In the genomic region with DNA sequence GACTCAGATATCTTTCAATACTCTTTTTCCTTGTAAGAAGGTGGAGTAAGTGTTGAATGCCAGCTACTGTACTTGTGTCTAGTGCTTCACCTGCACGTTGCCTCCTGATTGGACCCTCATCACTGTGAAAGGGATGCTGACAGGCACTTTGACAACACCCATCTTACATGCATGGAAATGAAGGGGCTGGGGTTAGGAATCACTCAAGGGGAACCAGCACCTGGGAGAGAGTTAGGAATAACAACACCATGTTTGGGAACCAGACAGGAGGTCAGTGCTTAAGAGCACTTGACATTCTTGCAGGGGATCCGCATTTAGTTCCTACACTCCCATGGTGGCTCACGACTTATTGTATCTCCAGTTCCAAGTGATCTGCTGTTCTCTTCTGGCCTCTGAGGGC, we compare ENCODE assay signal across 24 mouse cellular contexts. TPM values are rescaled to one million over a fixed set of nuclear protein-coding genes. Genes with fewer than 3 reads are reported as not detected.
DNase-seq lines count a peak whose midpoint lies in the region; ATAC-seq lines count a peak whose summit lies in the region.
"Had no signal": no experiment of that assay in that cellular context is flagged by ENCODE, and none has a peak within 500 bp of the region (broad histone marks: within the 10 kb centered on the region; RNA-seq: fewer than 3 reads in every experiment).

No protein-coding gene starts in this region.

- H3K4me1 ChIP-seq in heart, embryonic 10.5 days: peaks cover 12% of the 10 kb centered on the region
- H3K4me1 ChIP-seq in heart, embryonic 13.5 days: peaks cover 10% of the 10 kb centered on the region
- H3K4me1 ChIP-seq in intestine, embryonic 14.5 days (replicated peaks; ENCODE audit: control insufficient read depth, insufficient read depth, low read length): peaks cover 14% of the 10 kb centered on the region
- H3K4me1 ChIP-seq in intestine, embryonic 15.5 days (replicated peaks): peaks cover 5% of the 10 kb centered on the region

- no peak for ATAC-seq in heart, embryonic 13.5 days (ENCODE audit: extremely low read depth, insufficient number of reproducible peaks, low FRiP score, low TSS enrichment)
- ATAC-seq in intestine, embryonic 14.5 days (replicated peaks; ENCODE audit: low FRiP score, low TSS enrichment, low read depth): no peak
- no peak for ATAC-seq in intestine, embryonic 15.5 days
- ATAC-seq: forebrain, embryonic 13.5 days; forebrain, embryonic 16.5 days; hindbrain, embryonic 16.5 days; intestine, postnatal 0 days; Patski had no signal

- WGBS in heart, embryonic 10.5 days: 51% methylated on average over 3 of the region's 3 CpGs
- 39% methylated on average over 3 of the region's 3 CpGs for WGBS in heart, embryonic 13.5 days
- 74% methylated on average over 3 of the region's 3 CpGs for WGBS in intestine, embryonic 14.5 days
- 71% methylated on average over 3 of the region's 3 CpGs for WGBS in intestine, embryonic 15.5 days

- intact Hi-C loops in heart, postnatal 14 days (cut with DNase I): no loop called here

- H3K36me3 ChIP-seq in heart, embryonic 10.5 days: no peaks in the 10 kb centered on the region
- no peaks in the 10 kb centered on the region for H3K36me3 ChIP-seq in heart, embryonic 13.5 days
- no peaks in the 10 kb centered on the region for H3K36me3 ChIP-seq in intestine, embryonic 14.5 days (ENCODE audit: control insufficient read depth, insufficient read depth, low read length)
- H3K36me3 ChIP-seq in intestine, embryonic 15.5 days: no peaks in the 10 kb centered on the region
- H3K36me3 ChIP-seq: forebrain, embryonic 10.5 days; G1E; hindbrain, embryonic 10.5 days; hindbrain, embryonic 13.5 days had no signal

- no peak overlapping the region for H3K4me2 ChIP-seq in heart, embryonic 13.5 days
- H3K4me2 ChIP-seq in intestine, embryonic 14.5 days (ENCODE audit: low read length): no peak overlapping the region
- H3K4me2 ChIP-seq in intestine, embryonic 15.5 days (replicated peaks): no peak overlapping the region
- H3K4me2 ChIP-seq: forebrain, embryonic 13.5 days; hindbrain, embryonic 13.5 days had no signal

- DNase-seq in heart, embryonic 10.5 days (ENCODE audit: low spot score): peak; percentile 80
- no peak for DNase-seq in heart, adult 8-10 months (ENCODE audit: low spot score)
- no peak for DNase-seq in heart, postnatal 14 days
- DNase-seq in intestine, embryonic 14.5 days (ENCODE audit: low spot score): peak; percentile 20
- DNase-seq: adrenal gland, postnatal 10 days; adrenal gland, postnatal 36 days; B cell, adult 2 months; cerebellum, adult 18-20 months; cerebellum, adult 9-10 months; cerebellum, postnatal 14 days; gastrocnemius, postnatal 10 days; gastrocnemius, postnatal 36 days; kidney, adult 2 months had no signal

- peak overlapping the region; percentile 22; the same call in 1 of the 2 replicates for H3K27ac ChIP-seq in heart, embryonic 10.5 days
- peak overlapping the region; percentile 33 for H3K27ac ChIP-seq in heart, embryonic 13.5 days (replicated peaks)
- H3K27ac ChIP-seq in intestine, embryonic 14.5 days (ENCODE audit: low read depth): no peak overlapping the region
- no peak overlapping the region for H3K27ac ChIP-seq in intestine, embryonic 15.5 days
- H3K27ac ChIP-seq: forebrain, embryonic 10.5 days; forebrain, embryonic 13.5 days; hindbrain, embryonic 10.5 days; hindbrain, embryonic 13.5 days had no signal

- H3K27me3 ChIP-seq in heart, embryonic 10.5 days (ENCODE audit: insufficient read depth, poor library complexity, severe bottlenecking): no peaks in the 10 kb centered on the region
- H3K27me3 ChIP-seq in heart, embryonic 13.5 days (replicated peaks): 0 out of 2 replicates have a peak, but pooled peaks cover 3% of the 10 kb centered on the region
- H3K27me3 ChIP-seq in intestine, embryonic 14.5 days (replicated peaks; ENCODE audit: control insufficient read depth, insufficient read depth, low read length): no peaks in the 10 kb centered on the region
- no peaks in the 10 kb centered on the region for H3K27me3 ChIP-seq in intestine, embryonic 15.5 days (replicated peaks)
- H3K27me3 ChIP-seq: forebrain, embryonic 13.5 days; hindbrain, embryonic 13.5 days; Patski had no signal

- no peak overlapping the region for H3K4me3 ChIP-seq in heart, embryonic 10.5 days
- no peak overlapping the region for H3K4me3 ChIP-seq in heart, embryonic 13.5 days
- no peak overlapping the region for H3K4me3 ChIP-seq in intestine, embryonic 14.5 days (ENCODE audit: low read depth, low read length)
- H3K4me3 ChIP-seq in intestine, embryonic 15.5 days (replicated peaks): no peak overlapping the region
- H3K4me3 ChIP-seq: forebrain, embryonic 10.5 days; forebrain, embryonic 13.5 days; hindbrain, embryonic 10.5 days; hindbrain, embryonic 13.5 days had no signal

- H3K9me3 ChIP-seq in heart, embryonic 10.5 days: no peaks in the 10 kb centered on the region
- no peaks in the 10 kb centered on the region for H3K9me3 ChIP-seq in heart, embryonic 13.5 days
- no peaks in the 10 kb centered on the region for H3K9me3 ChIP-seq in intestine, embryonic 14.5 days (ENCODE audit: control insufficient read depth, low read length)
- H3K9me3 ChIP-seq in intestine, embryonic 15.5 days: no peaks in the 10 kb centered on the region
- H3K9me3 ChIP-seq: forebrain, embryonic 13.5 days had no signal

- H3K9ac ChIP-seq in heart, embryonic 13.5 days: no peak overlapping the region
- no peak overlapping the region for H3K9ac ChIP-seq in intestine, embryonic 14.5 days (ENCODE audit: low read length)
- no peak overlapping the region for H3K9ac ChIP-seq in intestine, embryonic 15.5 days
- H3K9ac ChIP-seq: forebrain, embryonic 13.5 days; hindbrain, embryonic 13.5 days had no signal

RNA-seq across cellular contexts. Expression of a gene that starts 7.2 kb away (rescaled TPM):
- polyA plus RNA-seq in heart, embryonic 10.5 days (2016; fragmentation: Nextera tagmentation; extraction: Ambion mirVana): 3.2 and 5.1 TPM in 2 replicates
- 10 to 100 TPM; 13.7 to 16.1 (median 15.1) TPM for total RNA-seq in heart, adult 8-10 months (2022)
- polyA plus RNA-seq in heart, embryonic 13.5 days (2015; fragmentation: Nextera tagmentation; extraction: Ambion mirVana): 2.6 and 2.8 TPM in 2 replicates
- total RNA-seq in heart, postnatal 14 days (2021): 10 to 100 TPM; 19.2 to 21.5 TPM
- polyA plus RNA-seq in intestine, embryonic 14.5 days (2014; fragmentation: Nextera tagmentation; extraction: Ambion mirVana): 7.4 and 9.3 TPM in 2 replicates
- polyA plus RNA-seq in intestine, embryonic 15.5 days (2015; fragmentation: Nextera tagmentation; extraction: Ambion mirVana): 4.1 and 4.6 TPM in 2 replicates

Comparison
In these comparisons a context has a peak if more than half of its experiments do, and no peak if none do; other contexts are left out.
1. DNase-seq: peak in heart, embryonic 10.5 days (single experiment) and intestine, embryonic 14.5 days (single experiment); none in heart, adult 8-10 months (single experiment) and heart, postnatal 14 days (0 of 2).
2. H3K27ac ChIP-seq: peak in heart, embryonic 10.5 days (single experiment) and heart, embryonic 13.5 days (single experiment); none in intestine, embryonic 14.5 days (single experiment) and intestine, embryonic 15.5 days (single experiment).